Mouse (Mus musculus) heart, postnatal 0 days (tissue): Measurements from ENCODE around the gene Cnr1. TPM values are rescaled to one million over a fixed set of nuclear protein-coding genes. Genes with fewer than 3 reads are reported as not detected.

ENCODE experiments used
- ATAC-seq: fragments of 200-750 bp; cut with Nextera tagmentation; 2 replicates; pipeline ENCODE4 v1.8.0; 2017; ENCODE audit warnings: low read depth, moderate number of reproducible peaks, moderate library complexity; ENCODE audit not compliant: insufficient read depth
- DNase-seq: peaks from one replicate; pipeline ENCODE4 v3.0.0-alpha.2; 2016; ENCODE audit warnings: low spot score
- H3K27ac ChIP-seq: fragments of 300-500 bp; sonication (generic); 2 replicates; pipeline ENCODE4 v1.5.1; 2014; ENCODE audit warnings: low read depth, mild to moderate bottlenecking
- H3K27me3 ChIP-seq: fragments of 300-500 bp; sonication (generic); 2 replicates; pipeline ENCODE4 v1.6.1; 2014; ENCODE audit warnings: low read length, mixed read lengths; ENCODE audit not compliant: control insufficient read depth, insufficient read depth
- H3K36me3 ChIP-seq: fragments of 300-500 bp; sonication (generic); replicated peaks from 2 replicates; pipeline ENCODE4 v1.6.1; 2014; ENCODE audit warnings: low read length, mixed read lengths; ENCODE audit not compliant: control insufficient read depth, insufficient read depth
- H3K4me1 ChIP-seq: fragments of 300-500 bp; sonication (generic); 2 replicates; pipeline ENCODE4 v1.6.1; 2014; ENCODE audit warnings: antibody characterized with exemption; ENCODE audit not compliant: control insufficient read depth, insufficient read depth
- H3K4me2 ChIP-seq: fragments of 300-500 bp; sonication (generic); 2 replicates; pipeline ENCODE4 v1.6.1; 2014; ENCODE audit warnings: low read depth, mild to moderate bottlenecking, low read length, moderate library complexity
- H3K4me3 ChIP-seq: fragments of 300-500 bp; sonication (generic); 2 replicates; pipeline ENCODE4 v1.5.1; 2014; ENCODE audit warnings: low read depth, low read length
- H3K9ac ChIP-seq: fragments of 300-500 bp; sonication (generic); replicated peaks from 2 replicates; pipeline ENCODE4 v1.6.1; 2014; ENCODE audit warnings: low read depth, low read length, mixed read lengths
- H3K9me3 ChIP-seq: fragments of 300-500 bp; sonication (generic); replicated peaks from 2 replicates; pipeline ENCODE4 v1.6.1; 2016; ENCODE audit warnings: low read length; ENCODE audit not compliant: control insufficient read depth
- CTCF ChIP-seq: IDR thresholded peaks from 2 replicates; pipeline ENCODE4 v1.5.1; 2016; ENCODE audit warnings: antibody characterized with exemption, control low read depth, low read depth
- EP300 ChIP-seq: IDR thresholded peaks from 2 replicates; pipeline ENCODE4 v1.6.1; 2016; ENCODE audit warnings: antibody characterized with exemption, low read depth
- WGBS: fragments of 180-500 bp; shearing (Covaris S2); extraction: QIAGEN DNeasy Blood & Tissue Kit; methylation state at CpG from one replicate; pipeline ENCODE4 v1.1.7; 2014; 5-methylcytosine and 5-hydroxymethylcytosine counted together
- polyA plus RNA-seq: library from polyadenylated mRNA; unstranded; fragments of >200 nt; fragmentation: Nextera tagmentation; extraction: Ambion mirVana; gene quantifications from 2 replicates; pipeline ENCODE4 v1.2.1, GENCODE M21; 2015
- total RNA-seq: library from RNA; depleted of rRNA; stranded (reverse); fragments of >200 nt; gene quantifications from 2 replicates; pipeline ENCODE4 v1.2.3, GENCODE M21; 2014; ENCODE audit warnings: low replicate concordance

Cnr1 gene
- total and polyA plus RNA-seq, 2 experiments from 2014 or later: 0.05 TPM; not detected in 1

GRCm38 (mm10) chr4:33908786-33909185, 15.6 kb upstream of the Cnr1 start:
- TF ChIP-seq EP300 (no peak), CTCF (no peak)

GRCm38 (mm10) chr4:33915730-33916129, 8.7 kb upstream of the Cnr1 start:
- Histone ChIP-seq H3K9me3 (no peaks in the 10 kb centered on the region), H3K36me3 (no peaks in the 10 kb centered on the region), H3K27ac (no peak overlapping the region), H3K4me1 (no peaks in the 10 kb centered on the region), H3K9ac (no peak overlapping the region), H3K4me3 (no peak overlapping the region), H3K27me3 (peaks cover 7% of the 10 kb centered on the region), H3K4me2 (no peak overlapping the region)
- ATAC-seq (no peak), DNase-seq (no peak)
- TF ChIP-seq EP300 (no peak), CTCF (no peak)
- 45% methylated on average over 5 of the region's 5 CpGs for WGBS

More at GRCm38 (mm10) chr4:33908786-33909185, 15.6 kb upstream of the Cnr1 start:
- ATAC-seq (no peak), DNase-seq (no peak)
- Histone ChIP-seq H3K36me3 (no peaks in the 10 kb centered on the region), H3K27me3 (no peaks in the 10 kb centered on the region), H3K4me3 (no peak overlapping the region), H3K27ac (no peak overlapping the region), H3K4me1 (no peaks in the 10 kb centered on the region), H3K9ac (no peak overlapping the region), H3K4me2 (no peak overlapping the region), H3K9me3 (no peaks in the 10 kb centered on the region)
- WGBS: 52% methylated on average over 3 of the region's 3 CpGs

- H3K4me1 ChIP-seq: no peaks in the 10 kb centered on the region
- no peaks in the 10 kb centered on the region for H3K9me3 ChIP-seq
- TF ChIP-seq CTCF (no peak), EP300 (no peak)
- H3K9ac ChIP-seq: no peak overlapping the region
- H3K4me3 ChIP-seq: no peak overlapping the region
- no peak for ATAC-seq
- 37% methylated on average over 5 of the region's 5 CpGs for WGBS
- H3K4me2 ChIP-seq: no peak overlapping the region
- no peak for DNase-seq
- H3K36me3 ChIP-seq: no peaks in the 10 kb centered on the region
- peaks cover 56% of the 10 kb centered on the region for H3K27me3 ChIP-seq
- no peak overlapping the region for H3K27ac ChIP-seq
These were observed 3.6 kb upstream of the Cnr1 start for GRCm38 (mm10) chr4:33920807-33921206.

- no peak for ATAC-seq
- whole genome bisulfite sequencing: 7% methylated on average over 19 of the region's 19 CpGs
- H3K27me3 ChIP-seq: peaks cover 69% of the 10 kb centered on the region
- no peak for DNase-seq
- H3K9ac ChIP-seq: no peak overlapping the region
- H3K27ac ChIP-seq: no peak overlapping the region
- no peaks in the 10 kb centered on the region for H3K36me3 ChIP-seq
- TF ChIP-seq EP300 (no peak), CTCF (no peak)
- H3K4me2 ChIP-seq: peak overlapping the region; percentile 85
- peak overlapping the region; percentile 55 for H3K4me3 ChIP-seq
- H3K9me3 ChIP-seq: no peaks in the 10 kb centered on the region
- no peaks in the 10 kb centered on the region for H3K4me1 ChIP-seq
These were observed 1.1 kb upstream of the Cnr1 start for GRCm38 (mm10) chr4:33923151-33923760.

GRCm38 (mm10) chr4:33923761-33924233, 596 bp upstream of the Cnr1 start:
- H3K9ac ChIP-seq: no peak overlapping the region
- DNase-seq (no peak), ATAC-seq (no peak)
- H3K36me3 ChIP-seq: no peaks in the 10 kb centered on the region
- no peaks in the 10 kb centered on the region for H3K9me3 ChIP-seq
- H3K4me3 ChIP-seq: peak overlapping the region; percentile 55
- TF ChIP-seq CTCF (no peak), EP300 (no peak)
- under 1% methylated on average over 34 of the region's 55 CpGs for WGBS
- H3K27ac ChIP-seq: no peak overlapping the region
- no peaks in the 10 kb centered on the region for H3K4me1 ChIP-seq
- peaks cover 66% of the 10 kb centered on the region for H3K27me3 ChIP-seq
- peak overlapping the region; percentile 85 for H3K4me2 ChIP-seq

GRCm38 (mm10) chr4:33924889-33925245, 474 bp downstream of the Cnr1 start:
- H3K27me3 ChIP-seq: peaks cover 64% of the 10 kb centered on the region
- H3K4me2 ChIP-seq: peak overlapping the region; percentile 85
- WGBS: under 1% methylated on average over 16 of the region's 24 CpGs
- H3K36me3 ChIP-seq: no peaks in the 10 kb centered on the region
- H3K9ac ChIP-seq: 0 out of 2 replicates have a peak overlapping the region, but pooled peaks have one; percentile 4
- peak overlapping the region; percentile 55 for H3K4me3 ChIP-seq
- TF ChIP-seq EP300: no peak
- TF ChIP-seq CTCF: no peak
- H3K27ac ChIP-seq: no peak overlapping the region
- no peak; the same call in 1 of the 2 replicates for ATAC-seq
- no peaks in the 10 kb centered on the region for H3K4me1 ChIP-seq
- no peak for DNase-seq
- H3K9me3 ChIP-seq: no peaks in the 10 kb centered on the region
